Mouse (Mus musculus) thymus, adult 2 months (tissue): ENCODE measurements around the gene Morc3.

Source experiments
- CTCF ChIP-seq: fragments of 200-500 bp; IDR thresholded peaks from 2 replicates; pipeline ENCODE4 v1.5.1; 2012; ENCODE audit warnings: mild to moderate bottlenecking, control low read depth, low read length, moderate library complexity, borderline replicate concordance; ENCODE audit not compliant: control insufficient read depth, poor library complexity, insufficient read depth; ENCODE audit errors: extremely low read depth
- POLR2A ChIP-seq: fragments of 200-500 bp; IDR thresholded peaks from 2 replicates; pipeline ENCODE4 v1.6.1; 2012; ENCODE audit warnings: mild to moderate bottlenecking, low read length, control low read depth, moderate library complexity; ENCODE audit not compliant: control insufficient read depth, poor library complexity, insufficient read depth; ENCODE audit errors: extremely low read depth

- no peak for TF ChIP-seq POLR2A
- TF ChIP-seq CTCF: no peak
These were observed 11.9 kb upstream of the Morc3 start for GRCm38 (mm10) chr16:93820040-93820439.
